Mouse (Mus musculus): ENCODE data around the gene Srl.

GRCm38 (mm10) chr16:4477591-4478215 lies 63.9 kb downstream of the Srl start:
- no peak for TF ChIP-seq POLR2A (IDR thresholded peaks at IDR 0.05; ENCODE audit: insufficient read depth, low read depth, low read length)
- no peak for TF ChIP-seq CTCF (IDR thresholded peaks at IDR 0.05; ENCODE audit: insufficient read depth, low read depth, low read length)
